Mouse (Mus musculus) retina, postnatal 1 day (tissue): ENCODE data around the gene Phactr3.
A peak's percentile ranks its signal among the peaks of the same experiment; 100 is the strongest.

Source experiments
- DNase-seq: peaks from one replicate; pipeline ENCODE4 v3.0.0-alpha.2; 2012

Phactr3 gene

DNA sequence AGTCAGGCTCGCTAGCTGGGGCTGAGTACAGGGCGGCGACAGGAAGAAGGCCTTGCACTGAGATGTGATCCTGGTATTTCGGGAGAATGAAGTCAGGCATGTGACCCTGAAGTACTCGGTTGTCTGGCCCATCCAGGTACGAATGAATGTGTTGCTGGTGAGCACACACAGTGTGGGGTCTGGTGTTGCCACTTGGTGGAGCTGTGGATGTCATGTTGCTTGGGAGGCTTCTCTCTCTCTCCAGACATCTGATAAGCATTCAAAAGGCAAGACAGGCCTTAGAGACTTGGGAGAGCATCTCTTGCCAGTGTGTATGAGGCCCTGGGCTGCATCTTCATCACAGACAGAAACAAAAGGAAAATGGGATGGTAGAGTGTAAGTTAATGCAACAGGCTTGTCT, 77.3 kb downstream of the Phactr3 start:
- DNase-seq, result no peak

DNA sequence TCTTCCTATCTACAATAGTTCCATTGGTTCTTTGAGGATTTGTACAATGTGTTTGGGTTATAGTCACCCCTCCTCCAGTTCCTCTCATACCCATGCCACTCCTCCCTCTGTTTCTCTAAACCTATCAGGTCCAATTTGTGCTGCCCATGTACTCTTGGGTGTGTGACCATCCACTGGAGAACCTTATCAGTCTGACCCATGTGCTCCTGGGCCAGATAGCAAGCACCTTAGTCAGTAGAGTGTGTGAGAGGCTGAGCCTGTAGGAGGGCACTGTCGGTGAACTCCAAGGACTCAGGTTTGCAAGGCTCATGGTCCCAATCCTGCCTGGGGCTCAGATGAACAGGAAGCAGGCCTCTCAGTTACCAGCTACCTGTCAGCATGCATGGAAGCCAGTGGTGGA, 78.8 kb downstream of the Phactr3 start:
- DNase-seq, result no peak

DNA sequence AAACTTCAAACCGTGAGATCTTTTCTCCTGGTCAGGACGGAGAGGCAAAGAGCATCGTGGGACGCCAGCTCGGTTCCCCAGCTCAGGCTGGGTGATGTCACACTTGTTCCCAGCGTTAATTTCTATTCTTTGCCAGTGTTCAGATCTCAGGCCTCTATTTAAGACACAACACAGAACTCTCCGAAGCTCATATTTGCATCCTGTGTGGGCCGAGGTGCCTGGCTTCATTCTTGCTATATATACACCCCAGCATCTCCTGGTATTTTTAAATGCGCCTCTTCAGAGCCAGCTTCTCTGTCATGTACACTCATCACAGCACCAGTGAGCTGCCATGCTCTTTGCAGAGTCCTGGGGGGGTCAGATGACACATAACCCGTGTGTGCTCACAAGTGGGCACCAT, 85.7 kb downstream of the Phactr3 start:
- DNase-seq, result no peak

DNA sequence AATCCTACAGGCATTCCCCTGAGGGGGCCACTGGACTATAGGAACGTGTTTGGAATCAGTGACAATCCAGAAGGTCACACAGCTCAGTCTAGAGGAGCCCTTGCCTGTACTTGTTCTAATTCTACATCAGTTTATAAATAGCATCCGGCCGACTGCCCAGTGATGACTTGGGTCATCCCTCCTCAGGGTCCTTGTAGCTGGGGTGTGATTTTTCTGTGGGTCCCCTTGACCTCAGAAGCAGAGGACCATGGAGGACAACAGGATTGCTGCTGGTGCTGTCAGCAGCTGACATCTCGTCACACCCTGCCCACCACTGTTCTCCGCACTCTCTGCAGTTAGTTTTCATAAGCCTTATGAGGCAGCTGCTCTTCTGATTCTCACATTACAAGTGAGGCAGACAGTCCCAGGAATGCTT, 89.4 kb downstream of the Phactr3 start:
- DNase-seq, result no peak

DNA sequence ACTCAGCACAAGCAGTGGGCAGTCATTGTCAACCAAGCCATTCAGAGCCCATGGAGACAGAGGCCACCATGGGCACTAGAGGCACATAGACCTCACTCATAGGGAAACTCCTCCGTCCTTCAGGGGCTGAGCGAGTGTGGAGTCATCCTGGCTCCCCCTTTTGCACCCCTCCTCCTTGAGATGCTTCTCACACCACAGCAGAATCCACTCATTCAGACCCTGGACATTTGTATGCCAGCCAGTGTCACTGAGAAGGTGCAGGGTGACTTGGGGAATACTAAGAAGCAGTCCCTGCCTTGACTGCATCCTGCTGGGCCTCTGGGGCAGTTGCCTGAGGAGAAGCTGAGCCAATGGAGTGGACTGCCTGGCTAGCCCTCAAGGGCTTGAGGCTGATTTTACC, 95.1 kb downstream of the Phactr3 start:
- no peak for DNase-seq

DNA sequence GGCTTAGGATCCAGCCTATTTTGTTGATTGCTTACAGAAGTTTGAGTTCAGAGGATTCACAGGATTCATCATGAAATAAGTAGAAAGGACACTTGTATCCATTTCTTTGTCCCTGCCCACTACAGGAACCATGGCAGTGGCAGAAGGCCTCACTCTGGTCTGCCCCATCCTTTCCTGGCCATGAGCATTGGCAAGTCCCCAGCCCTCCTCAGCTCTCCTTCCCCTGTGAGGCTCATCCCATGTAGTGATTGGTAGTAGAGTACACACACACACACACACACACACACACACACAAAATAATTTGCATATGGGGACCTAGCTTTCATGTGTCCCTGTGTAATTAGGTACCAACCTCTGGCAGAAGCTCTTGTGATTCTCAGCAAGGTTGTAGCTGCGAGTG, 95.8 kb downstream of the Phactr3 start:
- DNase-seq, result no peak

DNA sequence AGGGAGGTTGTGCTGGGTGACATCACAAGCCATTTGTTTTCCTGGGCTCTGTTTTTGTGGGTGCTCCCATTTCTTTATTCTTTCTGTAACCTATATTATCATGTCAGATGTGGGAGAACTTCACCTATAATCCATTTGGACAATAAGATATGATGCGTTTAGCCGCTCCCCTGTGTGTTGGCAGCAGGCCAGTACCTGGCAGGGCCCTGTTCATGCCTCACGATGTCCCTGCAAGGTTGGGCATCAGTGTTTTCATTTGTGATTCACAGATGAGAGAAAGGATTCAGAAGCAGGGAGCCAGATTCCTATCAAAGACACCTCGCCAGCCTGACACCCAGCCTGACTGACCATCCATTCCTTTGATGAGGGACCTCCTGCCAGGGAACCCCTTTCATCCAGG, 99.7 kb downstream of the Phactr3 start:
- DNase-seq, result no peak

DNA sequence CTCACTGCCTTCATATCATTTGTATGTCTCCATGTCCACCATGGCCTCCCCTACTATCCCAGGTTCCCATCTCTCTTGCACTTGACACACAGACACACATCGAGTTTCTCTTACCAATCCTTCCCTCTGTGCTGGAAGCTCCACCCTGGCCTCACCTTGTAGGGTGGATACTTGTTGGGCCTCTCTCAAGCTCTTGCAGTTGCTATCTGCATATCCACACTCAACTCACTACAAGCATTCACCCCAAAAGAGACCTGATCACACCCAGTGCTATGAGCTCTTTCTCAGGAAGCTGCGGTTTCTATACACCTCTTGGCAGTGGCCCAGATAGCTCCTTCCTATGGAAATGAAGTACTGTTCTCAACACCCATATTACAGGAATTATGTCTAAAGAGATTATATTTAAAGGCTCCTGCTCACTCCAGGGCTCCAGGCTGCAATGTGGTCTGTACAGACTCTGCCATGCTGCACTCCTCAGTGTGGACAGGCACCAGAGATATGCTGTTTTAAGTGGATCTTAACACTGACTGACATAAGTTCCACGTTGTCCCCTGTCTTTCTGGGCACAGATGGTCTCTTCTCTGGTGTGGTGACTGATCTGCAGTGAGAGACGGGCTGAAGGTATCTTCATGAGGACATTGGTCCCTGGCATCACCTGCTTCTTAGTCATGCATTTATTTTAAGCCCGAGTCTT, 100.8 kb downstream of the Phactr3 start:
- no peak for DNase-seq

DNA sequence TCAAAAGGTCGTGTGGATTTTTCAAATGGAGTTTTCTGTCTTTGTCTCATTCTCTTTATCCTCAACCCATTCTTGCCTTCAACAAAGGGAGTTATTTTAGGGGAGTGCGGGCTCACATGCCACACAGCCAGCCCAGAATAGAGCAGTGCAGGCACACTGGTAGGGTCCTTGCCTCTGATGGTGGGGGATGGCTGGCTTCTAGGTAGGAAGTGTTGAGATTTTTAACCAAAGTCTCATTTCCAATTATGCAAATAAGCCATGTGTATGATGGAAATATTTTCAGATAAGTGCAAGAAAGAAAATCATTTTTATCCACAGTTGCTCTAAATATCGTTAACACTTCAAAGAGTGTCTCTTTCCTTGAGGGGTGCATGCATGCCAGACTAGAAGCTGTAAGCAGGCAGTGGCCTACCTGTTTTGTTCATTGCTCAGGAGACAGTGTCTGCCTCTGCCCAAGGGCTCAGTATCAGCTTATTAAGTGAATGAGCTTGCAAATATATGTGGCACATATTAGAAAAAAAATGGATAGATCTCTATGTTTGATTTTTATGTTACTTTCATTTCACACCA, 101.5 kb downstream of the Phactr3 start:
- no peak for DNase-seq

DNA sequence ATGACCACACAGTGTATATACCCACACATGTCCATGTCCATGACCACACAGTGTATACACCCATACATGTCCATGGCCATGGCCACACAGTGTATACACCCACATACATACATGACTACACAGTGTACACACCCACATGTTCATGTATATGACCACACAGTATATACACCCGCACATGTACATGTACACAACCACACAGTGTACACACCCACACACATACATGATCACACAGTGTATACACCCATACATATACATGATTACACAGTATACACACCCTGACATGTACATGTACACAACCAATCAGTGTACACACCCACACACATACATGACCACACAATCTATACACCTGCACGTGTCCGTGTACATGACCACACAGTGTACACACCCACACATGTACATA, 102.2 kb downstream of the Phactr3 start:
- no peak for DNase-seq

DNA sequence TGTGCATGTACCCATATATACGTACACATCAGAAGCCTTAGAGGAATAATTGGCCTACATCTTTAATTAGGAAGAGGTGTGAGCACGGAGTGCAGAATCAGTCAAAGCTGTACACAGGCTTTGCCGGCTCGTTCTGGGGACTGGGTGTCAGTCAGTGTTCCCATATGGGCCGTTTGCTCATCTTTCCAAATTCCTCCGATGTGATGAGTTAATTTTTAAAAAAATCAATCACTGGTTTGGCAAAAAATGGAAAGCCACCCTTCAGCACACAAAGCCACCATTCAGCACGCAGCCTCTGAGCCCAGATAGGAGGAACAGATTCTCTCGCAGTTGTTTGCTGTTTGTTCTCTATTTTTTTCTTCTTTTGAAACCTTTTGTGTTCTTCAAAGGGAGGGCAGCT, 110.5 kb downstream of the Phactr3 start:
- no peak for DNase-seq

DNA sequence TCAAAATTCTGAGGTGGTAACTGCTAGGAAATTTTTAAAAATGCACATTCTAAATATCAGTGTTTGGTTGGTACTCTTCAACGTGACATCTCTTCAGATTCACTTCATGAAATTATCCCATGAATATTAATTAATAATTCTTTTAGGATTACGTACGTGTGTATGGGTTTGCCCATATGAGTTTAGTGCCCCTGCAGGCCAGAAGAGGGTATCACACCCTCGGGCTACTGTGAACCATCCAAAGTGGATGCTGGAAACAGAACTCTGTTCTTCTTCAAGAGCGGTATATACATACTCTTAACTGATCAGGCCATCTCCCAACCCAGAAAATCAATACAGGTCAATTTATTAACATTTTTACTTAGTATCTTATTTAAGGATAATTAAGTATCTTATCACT, 114.7 kb downstream of the Phactr3 start:
- no peak for DNase-seq

DNA sequence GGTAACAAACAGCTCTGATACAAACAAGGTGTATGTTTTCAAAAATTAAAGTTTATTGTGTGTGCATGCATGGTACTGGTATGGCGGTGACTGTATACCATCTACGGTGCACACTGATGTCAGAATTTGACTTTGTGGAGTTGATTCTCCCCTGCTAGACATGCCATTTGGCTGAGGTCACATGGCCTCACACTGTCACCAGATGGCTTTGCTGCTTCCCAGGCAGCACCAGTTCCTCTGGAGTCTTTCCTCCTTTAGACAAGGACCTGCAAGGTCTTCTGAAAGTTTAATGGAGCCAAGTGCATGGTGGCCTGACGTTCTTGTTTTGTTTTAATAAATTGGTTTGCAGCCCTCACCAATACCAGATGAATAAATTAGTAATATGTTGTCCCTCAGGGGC, 118.3 kb downstream of the Phactr3 start:
- DNase-seq, result no peak

DNA sequence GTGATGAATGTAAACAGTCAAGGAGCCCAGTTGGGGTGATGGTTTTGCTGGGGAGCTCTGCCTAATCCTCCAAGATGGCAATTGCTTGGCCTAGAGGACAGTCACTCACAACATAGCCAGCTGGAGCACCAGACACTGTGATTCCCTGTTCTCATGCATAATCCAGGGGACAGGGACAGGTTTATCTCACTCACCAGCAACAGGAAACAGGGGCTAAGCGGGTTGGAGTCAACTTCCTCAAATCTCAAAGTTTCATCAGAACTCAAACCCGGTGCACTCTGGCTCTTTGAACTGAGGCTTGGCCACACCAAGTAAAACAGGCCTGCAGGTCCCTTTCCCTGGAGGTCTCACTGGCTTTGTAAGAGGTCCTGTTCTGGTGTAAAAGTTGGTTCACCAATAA, 119.7 kb downstream of the Phactr3 start:
- DNase-seq, result no peak

DNA sequence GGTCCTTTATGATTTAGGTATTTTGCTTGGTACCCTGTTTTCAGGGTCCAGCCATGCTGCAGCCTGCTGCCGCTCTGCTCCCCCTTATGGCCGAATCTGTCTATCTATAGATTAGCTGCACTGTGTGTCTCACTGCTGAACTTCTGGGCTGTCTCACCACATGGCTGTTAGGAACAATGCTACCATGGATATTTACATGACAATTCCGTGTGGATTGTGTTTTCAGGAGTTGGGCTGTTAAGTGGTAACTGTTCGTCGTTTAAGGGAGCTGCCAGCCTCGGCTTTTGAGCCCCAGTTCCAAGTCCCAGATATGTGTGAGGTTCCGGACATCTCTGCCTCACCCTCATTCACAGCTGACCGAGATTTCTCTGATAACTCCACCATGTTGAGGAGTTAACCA, 122.1 kb downstream of the Phactr3 start:
- no peak for DNase-seq

DNA sequence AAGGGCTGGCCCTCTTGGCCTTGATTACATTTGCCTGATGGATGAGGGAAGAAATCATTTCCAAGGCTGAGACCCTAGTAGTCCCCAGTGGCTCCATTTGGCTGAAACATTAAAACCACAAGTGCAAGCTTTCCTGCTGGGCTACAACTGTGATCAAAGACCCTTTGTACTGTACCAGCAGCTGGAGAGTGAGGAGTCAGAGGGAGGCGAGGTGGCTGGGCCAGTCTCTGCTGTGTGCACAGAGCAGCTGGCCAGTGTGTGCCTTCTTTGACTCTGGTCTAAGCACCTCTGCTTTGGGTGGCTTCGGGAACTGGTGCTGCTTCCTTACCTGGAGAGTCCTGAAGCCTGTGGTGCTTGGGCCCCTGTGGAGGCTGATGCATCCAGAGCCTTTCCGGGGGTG, 122.6 kb downstream of the Phactr3 start:
- DNase-seq, result no peak

DNA sequence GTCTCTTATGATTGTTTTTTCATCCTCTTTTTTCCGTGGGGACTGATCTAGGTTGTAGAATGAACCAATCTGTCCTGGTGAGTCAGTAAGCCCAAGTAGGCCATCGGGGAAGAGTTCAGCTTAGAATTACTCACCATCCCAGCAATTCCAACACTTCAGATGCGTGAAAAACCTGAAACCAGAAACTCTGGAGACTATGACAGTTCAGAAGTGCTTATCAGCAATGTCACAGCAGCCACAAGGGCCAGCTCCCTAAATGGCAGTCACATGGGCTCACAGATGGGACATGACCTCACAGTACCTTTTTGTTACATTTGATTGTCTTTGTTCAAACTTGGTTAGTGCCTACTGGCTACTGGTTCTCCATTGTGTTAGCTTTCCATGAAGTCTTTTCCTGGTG, 124.2 kb downstream of the Phactr3 start:
- no peak for DNase-seq

DNA sequence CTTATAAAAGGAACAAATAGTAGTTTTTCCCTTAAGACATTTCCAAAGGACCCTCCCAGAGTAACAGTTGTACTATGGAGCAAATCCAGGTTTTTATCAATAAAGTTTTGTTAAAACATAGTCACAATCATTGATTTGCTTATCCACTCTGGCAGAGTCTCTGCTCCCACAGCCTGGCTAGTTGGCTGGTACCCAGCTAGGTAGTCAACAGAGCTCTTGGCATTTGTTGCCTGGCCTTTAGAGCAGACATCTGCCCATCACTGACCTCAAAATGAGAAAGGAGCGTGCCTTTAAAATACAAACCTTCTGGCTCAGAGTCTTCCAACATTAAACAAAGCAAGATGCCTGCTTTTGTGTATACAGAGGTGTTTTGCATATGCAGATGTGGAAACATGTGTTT, 126.1 kb downstream of the Phactr3 start:
- DNase-seq, result no peak

DNA sequence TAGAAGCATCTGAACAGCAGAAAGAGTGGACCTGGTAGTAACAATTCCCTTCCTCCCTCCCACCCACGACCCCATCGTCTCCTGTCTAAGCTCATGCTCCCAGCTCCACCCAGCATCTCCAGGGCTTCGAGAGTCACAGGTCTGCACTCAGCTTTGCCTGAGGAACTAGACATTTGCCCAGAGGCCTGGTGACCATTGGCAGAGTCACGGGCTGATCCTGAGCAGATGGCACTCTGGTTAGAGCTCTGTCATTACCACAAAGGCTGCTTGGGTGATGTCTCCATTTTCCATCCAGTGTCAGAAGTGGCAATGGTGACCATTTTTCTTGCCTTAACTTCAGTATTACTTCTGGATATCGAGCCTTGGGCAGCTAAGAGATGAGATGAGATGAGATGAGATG, 127.1 kb downstream of the Phactr3 start:
- no peak for DNase-seq

DNA sequence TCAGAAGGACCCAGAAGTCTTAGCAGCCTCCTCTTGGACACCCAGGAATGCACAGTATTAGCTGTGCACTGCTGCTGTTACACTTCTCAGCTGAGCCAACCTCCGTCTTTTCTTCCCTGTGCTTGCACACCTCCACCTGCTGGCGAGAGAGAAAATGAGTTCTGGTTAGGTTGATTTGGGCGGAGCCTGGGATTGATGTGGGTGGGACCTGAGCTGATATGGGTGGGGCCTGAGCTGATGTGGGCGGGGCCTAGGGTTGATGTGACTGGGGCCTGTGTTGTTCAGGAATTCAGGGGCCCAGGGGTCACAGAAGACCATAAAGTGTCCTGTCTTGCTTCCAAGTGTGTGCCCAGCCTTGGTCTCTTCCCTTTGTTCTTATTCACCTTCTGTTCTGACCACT, 128.0 kb downstream of the Phactr3 start:
- no peak for DNase-seq

DNA sequence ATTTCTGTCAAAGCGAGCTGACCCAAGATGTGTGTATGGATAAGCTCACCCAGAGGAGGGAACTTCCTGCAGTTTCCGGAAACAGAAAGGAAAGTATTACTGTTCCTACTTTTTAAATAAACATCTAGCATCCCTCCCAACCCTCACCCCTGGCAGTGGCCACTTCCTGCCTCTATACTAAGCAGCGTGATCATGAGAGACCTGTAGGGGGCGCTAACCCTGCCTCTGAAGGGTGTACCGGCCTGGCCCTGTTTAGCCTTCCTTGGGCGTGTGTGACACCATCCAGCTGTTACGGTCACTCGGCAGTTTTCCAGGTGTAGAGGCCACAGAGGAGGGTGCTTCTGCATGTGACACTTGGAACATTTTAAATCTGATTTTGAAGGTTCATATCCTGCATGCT, 128.5 kb downstream of the Phactr3 start:
- DNase-seq, result no peak

DNA sequence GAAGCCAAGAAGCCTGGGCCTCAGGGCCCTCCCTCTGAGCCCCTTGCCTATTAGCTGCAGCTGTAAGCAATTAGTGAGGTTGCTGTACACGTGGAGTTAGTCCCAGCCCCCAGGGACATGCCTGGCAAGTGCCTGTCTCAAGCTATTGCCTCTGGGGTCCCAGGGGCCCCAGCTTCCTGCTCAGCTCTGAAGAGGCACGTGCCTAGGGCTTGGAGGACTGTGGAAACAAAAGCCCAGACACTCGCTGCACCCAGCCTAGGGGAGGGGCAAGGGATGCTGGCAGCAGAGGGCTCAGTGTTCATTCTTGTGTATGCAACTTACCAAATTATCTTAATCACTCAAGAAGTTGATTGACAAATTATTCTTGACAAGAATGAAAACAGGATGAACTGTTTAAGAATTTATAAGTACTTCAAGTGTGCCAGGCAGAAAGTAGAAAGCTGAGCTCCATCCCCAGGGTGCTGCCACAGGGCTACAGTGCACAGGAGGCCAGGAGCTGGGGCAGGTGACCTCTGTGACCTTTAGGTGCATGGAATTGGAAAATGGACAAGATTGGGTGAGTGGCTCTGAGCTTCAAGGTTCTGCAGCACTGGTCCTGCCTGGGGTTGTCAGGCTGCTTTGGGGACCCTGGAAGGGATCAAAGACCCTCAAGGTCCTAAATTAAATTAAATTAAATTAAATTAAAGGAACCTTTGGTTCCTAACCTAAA, 138.5 kb downstream of the Phactr3 start:
- DNase-seq, result peak; percentile 88

DNA sequence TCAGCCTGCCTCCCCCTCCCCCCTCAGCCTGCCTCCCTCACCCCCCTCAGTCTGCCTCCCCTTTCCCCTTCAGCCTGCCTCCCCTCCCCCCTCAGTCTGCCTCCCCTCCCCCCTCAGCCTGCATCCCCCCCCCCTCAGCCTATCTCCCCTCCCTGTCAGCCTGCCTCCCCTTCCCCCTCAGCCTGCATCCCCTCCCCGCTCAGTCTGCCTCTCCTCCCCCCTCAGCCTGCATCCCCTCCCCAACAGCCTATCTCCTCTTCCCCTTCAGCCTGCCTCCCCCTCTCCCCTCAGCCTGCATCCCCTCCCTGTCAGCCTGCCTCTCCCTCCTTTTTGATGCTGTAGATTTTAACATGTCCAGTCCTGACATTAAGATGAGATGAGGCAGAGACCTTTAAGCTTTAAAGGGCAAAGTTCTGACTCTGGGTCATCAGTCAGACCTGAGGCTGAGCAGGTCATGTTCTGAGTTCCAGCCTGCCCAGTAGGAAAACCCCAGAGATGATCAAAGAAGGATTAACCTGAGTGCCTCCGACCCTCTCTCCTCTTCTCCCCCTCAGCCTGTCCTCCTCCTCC, 139.3 kb downstream of the Phactr3 start:
- DNase-seq, result peak; percentile 22

DNA sequence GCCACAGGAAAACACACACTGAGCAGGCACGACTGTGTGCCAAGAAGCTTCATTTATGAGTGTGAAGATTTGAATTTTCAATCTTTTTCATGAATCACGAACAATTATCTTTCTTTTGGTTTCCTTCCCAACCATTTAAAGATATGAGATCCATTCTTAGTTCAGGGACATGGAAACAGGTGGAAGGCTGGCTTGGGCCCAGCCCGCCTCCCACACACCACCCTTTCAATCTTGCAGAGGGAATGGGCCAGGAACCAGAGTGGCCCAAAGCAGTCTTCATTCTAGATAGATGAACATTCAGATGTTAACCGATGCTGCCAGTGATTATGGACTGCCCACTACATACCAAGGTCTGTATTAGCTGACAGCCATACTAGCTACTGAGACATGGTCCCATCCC, 144.3 kb downstream of the Phactr3 start:
- DNase-seq, result no peak
